Mouse (Mus musculus) central nervous system, embryonic 11.5 days (tissue): ENCODE measurements around the gene 4930486L24Rik. TPM values are rescaled to one million over a fixed set of nuclear protein-coding genes. Genes with fewer than 3 reads are reported as not detected.

Experiments used
- polyA plus RNA-seq: library from polyadenylated mRNA; depleted of rRNA; stranded (reverse); fragments of >200 nt; gene quantifications from 2 replicates; pipeline ENCODE4 v1.2.3, GENCODE M21; 2012; rRNA removed

4930486L24Rik gene
- 0.15 TPM in 1 of 2 replicates, not detected in the other for polyA plus RNA-seq

DNA sequence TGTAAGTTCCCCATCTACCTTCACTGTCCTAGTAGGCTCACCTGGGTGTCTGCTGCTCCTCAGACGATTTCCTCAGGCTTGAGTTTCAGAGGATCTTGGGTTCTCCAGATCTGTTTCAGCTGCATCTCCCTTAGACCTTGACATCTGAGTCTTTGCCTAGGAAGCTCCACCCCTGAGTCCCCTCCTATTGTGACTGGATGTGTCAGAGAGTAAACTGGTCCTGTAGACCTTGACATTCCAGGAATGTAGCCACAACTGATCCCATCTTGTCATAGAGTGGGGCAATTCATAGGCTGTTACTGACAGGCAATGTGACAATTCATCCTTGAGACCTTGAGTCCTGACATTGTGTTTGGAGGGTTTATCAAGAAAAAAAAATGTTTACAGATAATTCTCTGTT is at the start of gene 4930486L24Rik:
TSS of gene 4930486L24Rik (minus strand) at position 195 of the 400 bp plus-strand sequence.

DNA sequence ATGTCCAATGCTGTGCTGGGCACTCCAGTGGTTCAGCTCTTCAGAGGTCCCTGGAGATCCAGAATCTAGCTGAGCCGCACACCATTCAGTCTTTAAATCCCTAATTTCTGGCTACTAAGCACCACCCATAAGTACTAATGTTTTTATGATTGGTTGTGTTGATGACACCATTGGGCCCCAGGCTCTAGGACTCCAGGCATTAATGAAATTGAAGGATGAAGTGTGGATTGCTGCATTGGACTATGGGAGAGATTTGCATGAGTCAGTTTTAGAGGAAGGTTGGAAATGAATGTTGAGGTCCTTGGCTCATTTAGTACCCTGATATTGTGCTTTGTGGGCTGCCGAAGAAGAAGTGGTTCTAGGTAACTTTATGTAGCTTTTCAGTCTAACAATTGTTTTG is 40.5 kb upstream of the 4930486L24Rik start, which contains the start of gene Tpbpb:
TSS of gene Tpbpb (minus strand) at position 101 of the 400 bp plus-strand sequence.

DNA sequence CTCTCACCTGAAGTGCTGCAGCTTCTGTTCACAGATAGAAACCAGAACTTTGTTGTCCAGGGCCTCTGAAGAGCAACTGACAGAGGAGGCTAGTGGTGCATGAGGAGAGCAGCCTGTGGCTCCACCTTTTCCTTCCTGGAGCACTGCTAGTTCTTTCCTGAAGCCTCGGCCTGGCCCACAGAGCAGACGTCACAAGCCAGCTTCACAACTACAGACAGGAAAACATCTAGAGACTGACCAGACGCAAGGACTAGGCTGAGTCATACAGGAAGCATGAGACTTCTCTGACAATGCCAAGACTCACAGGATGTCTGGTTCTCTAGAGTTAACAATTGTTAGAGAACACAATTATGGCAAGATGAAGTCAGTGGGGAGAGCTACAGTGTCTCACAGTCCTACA is 33.1 kb upstream of the 4930486L24Rik start, which contains the start of gene Ctla2b:
TSS of gene Ctla2b (minus strand) at position 120 of the 400 bp plus-strand sequence.

DNA sequence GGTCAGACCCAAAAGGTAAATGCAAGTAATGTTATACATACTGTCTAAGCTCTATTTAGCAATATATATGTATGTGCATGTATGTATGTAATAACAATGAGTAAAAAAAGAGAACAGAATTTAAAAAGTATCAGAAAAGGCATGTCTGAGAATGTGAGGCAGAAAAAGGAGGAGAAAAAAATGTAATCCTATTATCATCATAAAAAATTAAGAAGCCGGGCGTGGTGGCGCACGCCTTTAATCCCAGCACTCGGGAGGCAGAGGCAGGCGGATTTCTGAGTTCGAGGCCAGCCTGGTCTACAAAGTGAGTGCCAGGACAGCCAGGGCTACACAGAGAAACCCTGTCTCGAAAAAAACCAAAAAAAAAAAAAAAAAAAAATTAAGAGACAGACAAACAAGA is 32.5 kb upstream of the 4930486L24Rik start, which contains the start of gene Gm49392:
TSS of gene Gm49392 (minus strand) at position 101 of the 400 bp plus-strand sequence.

DNA sequence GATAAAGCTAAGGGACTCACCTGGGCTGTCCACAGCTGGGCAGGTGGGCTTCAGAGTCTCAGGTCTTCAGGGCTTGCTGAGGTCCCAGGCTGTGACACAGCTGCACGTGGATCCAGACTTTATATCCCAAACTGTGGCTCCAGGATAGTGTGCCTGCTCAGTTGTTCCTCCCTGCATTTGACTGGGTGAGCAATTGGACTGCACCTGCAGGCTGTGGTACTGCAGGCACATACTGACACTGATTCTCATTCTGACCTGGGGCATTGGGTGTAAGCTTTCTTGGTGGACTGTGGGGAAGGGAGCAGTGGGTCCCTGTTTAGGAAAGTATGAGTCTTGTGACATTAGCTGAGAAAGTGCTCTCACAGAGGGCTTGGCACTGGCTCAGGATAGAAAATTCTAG is 61.5 kb downstream of the 4930486L24Rik start, which contains the start of gene Ctsll3:
TSS of gene Ctsll3 (minus strand) at position 101 of the 400 bp plus-strand sequence.

Other genes starting within 250 kb of the 4930486L24Rik start
- not detected in 2 replicates for gene BC051665, start 78.1 kb downstream of the 4930486L24Rik start, polyA plus RNA-seq
- not detected in 2 replicates for gene Ctsll3, start 61.6 kb downstream of the 4930486L24Rik start, polyA plus RNA-seq
- gene Gm49392, start 32.4 kb upstream of the 4930486L24Rik start, polyA plus RNA-seq = 0.16 TPM in 1 of 2 replicates, not detected in the other
- 3.3 and 4.1 TPM in 2 replicates for gene Ctla2b, start 33.0 kb upstream of the 4930486L24Rik start, polyA plus RNA-seq
- 1.0 TPM in 1 of 2 replicates, not detected in the other for gene Tpbpb, start 40.4 kb upstream of the 4930486L24Rik start, polyA plus RNA-seq
- gene Gm49393, start 71.1 kb upstream of the 4930486L24Rik start, polyA plus RNA-seq = not detected in 2 replicates
- gene Gm49391, start 72.1 kb upstream of the 4930486L24Rik start, polyA plus RNA-seq = 2.3 and 3.2 TPM in 2 replicates
- 15.8 and 17.6 TPM in 2 replicates for gene Ctla2a, start 72.2 kb upstream of the 4930486L24Rik start, polyA plus RNA-seq
- gene Tpbpa, start 77.5 kb upstream of the 4930486L24Rik start, polyA plus RNA-seq = 0.17 and 1.4 TPM in 2 replicates
- gene Ctsj, start 141.5 kb upstream of the 4930486L24Rik start, polyA plus RNA-seq = 0.09 TPM in 1 of 2 replicates, not detected in the other
- 0.06 TPM in 1 of 2 replicates, not detected in the other for gene Ctsq, start 176.2 kb upstream of the 4930486L24Rik start, polyA plus RNA-seq